Mouse (Mus musculus) cerebellum, adult 2 months (tissue): ENCODE measurements around the gene Eef1akmt3. TPM values are rescaled to one million over a fixed set of nuclear protein-coding genes. Genes with fewer than 3 reads are reported as not detected.

Experiments
- DNase-seq, 2 experiments: peaks; one replicate each; pipeline ENCODE4 v3.0.0; 2021
- H3K27ac ChIP-seq: fragments of 200-500 bp; 2 replicates; pipeline ENCODE4 v1.5.1; 2012; ENCODE audit warnings: low read length, control low read depth, inconsistent platforms; ENCODE audit not compliant: insufficient read depth
- H3K27me3 ChIP-seq: fragments of 200-500 bp; 2 replicates; pipeline ENCODE4 v1.6.1; 2012; ENCODE audit warnings: inconsistent platforms, mild to moderate bottlenecking, low read length, moderate library complexity; ENCODE audit not compliant: control insufficient read depth, insufficient read depth
- H3K4me1 ChIP-seq: fragments of 200-500 bp; 2 replicates; pipeline ENCODE4 v1.6.1; 2011; ENCODE audit warnings: low read length; ENCODE audit not compliant: control insufficient read depth, insufficient read depth
- H3K4me3 ChIP-seq: fragments of 200-500 bp; replicated peaks from 2 replicates; pipeline ENCODE3; 2011; ENCODE audit warnings: mild to moderate bottlenecking, low read depth, low read length, control low read depth; ENCODE audit not compliant: insufficient read depth
- CTCF ChIP-seq: fragments of 200-500 bp; IDR thresholded peaks from 2 replicates; pipeline ENCODE4 v1.5.1; 2011; ENCODE audit warnings: low read depth, mild to moderate bottlenecking, control low read depth, low read length, moderate library complexity, borderline replicate concordance; ENCODE audit not compliant: insufficient read depth
- POLR2A ChIP-seq: fragments of 200-500 bp; IDR thresholded peaks from 2 replicates; pipeline ENCODE4 v1.6.1; 2011; ENCODE audit warnings: low read length, control low read depth, borderline replicate concordance; ENCODE audit not compliant: insufficient read depth
- WGBS: fragments of 180-500 bp; shearing (Covaris S2); methylation state at CpG from one replicate; pipeline ENCODE4 v1.1.7; 2018; 5-methylcytosine and 5-hydroxymethylcytosine counted together
- polyA plus RNA-seq: library from polyadenylated mRNA; depleted of rRNA; stranded (reverse); fragments of >200 nt; gene quantifications from 2 replicates; pipeline ENCODE4 v1.2.3, GENCODE M21; 2012; rRNA removed

Eef1akmt3 gene
- 0.13 TPM in 2 replicates for polyA plus RNA-seq

DNA sequence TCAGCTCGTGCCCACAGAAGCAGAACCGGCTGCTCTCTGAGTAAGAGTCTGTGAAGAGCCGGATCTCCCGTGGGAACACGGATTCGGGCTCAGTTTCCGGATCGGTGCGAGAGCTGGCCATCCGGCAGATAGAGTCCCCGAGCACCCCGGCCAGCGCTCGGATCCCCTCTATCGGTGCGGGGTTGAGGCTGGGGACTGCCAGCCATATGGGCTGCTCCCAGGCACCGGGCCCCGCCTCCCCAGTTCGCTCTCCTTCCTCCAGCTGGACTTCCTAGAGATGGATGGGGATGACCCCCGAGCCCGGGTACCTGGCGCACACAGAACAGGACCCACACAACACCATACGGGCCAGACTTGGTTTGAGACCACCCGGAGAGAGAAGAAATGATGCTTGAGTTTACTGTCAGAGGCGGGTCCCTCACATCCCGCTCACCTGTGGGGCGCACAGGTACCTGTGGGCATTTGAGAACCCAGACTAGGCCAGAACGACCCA is at the start of gene Eef1akmt3, which contains the start of gene Mettl1:
TSS of gene Eef1akmt3 (minus strand) at position 240 of the 493 bp plus-strand sequence.
TSS of gene Mettl1 (plus strand) at position 141 of the 493 bp plus-strand sequence.
- TF ChIP-seq CTCF (no peak), POLR2A (no peak)
- under 1% methylated on average over 28 of the region's 28 CpGs for WGBS
- DNase-seq, result peak in 1 of 2 experiments; percentile 58
- Histone ChIP-seq H3K4me3 (peak within 1 kb of the TSS; percentile 70), H3K27me3 (no peaks in the 10 kb centered on the region), H3K4me1 (no peaks in the 10 kb centered on the region), H3K27ac (no peak within 1 kb of the TSS)

DNA sequence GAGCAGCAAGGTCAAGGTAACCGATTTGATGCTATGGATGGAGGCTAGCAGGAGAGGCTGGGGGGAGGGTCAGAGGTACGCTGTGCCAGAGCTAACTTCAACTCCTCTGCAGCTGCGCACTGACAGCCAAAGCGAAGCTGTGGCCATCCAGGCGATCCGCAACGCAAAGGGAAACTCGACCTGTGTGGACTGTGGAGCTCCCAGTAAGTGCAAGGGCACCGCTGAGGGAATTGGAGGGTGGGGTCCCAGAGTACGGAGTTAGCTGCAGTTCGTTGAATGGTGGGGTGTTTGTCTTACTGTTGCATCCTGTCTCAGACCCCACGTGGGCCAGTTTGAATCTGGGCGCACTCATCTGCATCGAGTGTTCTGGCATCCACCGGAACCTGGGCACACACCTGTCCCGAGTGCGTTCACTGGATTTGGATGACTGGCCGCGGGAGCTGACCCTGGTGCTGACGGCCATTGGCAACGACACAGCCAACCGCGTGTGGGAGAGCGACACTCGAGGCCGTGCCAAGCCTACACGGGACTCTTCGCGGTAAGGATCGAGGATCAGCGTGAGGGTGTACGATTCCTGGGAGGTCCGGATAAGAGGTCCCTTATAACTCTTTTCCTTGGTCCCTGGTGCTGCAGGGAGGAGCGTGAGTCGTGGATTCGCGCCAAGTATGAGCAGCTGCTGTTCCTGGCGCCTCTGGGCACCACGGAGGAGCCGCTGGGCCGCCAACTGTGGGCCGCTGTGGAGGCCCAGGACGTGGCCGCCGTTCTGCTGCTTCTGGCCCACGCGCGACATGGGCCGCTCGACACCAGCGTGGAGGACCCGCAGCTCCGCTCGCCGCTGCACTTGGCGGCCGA is 49.5 kb upstream of the Eef1akmt3 start:
- H3K27me3 ChIP-seq, result no peaks in the 10 kb centered on the region
- peaks cover 28% of the 10 kb centered on the region for H3K4me1 ChIP-seq
- 39% methylated on average over 57 of the region's 57 CpGs for WGBS
- no peak overlapping the region for H3K4me3 ChIP-seq
- no peak overlapping the region for H3K27ac ChIP-seq
- DNase-seq, result peak in 1 of 2 experiments; percentile 54
- no peak for TF ChIP-seq CTCF

DNA sequence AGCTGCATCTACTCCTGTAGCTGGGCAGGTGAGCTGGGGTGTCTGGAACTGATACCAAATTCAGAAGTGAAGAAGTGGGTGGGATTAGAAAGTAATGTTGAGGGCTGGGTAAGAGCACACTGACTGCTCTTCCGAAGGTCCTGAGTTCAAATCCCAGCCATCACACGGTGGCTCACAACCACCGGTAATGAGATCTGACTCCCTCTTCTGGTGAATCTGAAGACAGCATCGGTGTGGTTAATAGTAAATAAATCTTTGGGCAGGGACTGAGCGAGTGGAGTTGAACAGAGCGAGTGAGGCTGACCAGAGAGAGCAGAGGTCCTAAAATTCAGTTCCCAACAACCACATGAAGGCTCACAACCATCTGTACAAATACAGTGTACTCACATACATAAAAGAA is 44.3 kb upstream of the Eef1akmt3 start:
- TF ChIP-seq CTCF, result no peak; the same call in 1 of the 2 replicates
- no peak for TF ChIP-seq POLR2A
- DNase-seq, result no peak
- peaks cover 20% of the 10 kb centered on the region for H3K4me1 ChIP-seq
- H3K4me3 ChIP-seq, result no peak overlapping the region
- H3K27ac ChIP-seq, result no peak overlapping the region
- WGBS, result 68% methylated on average over 6 of the region's 6 CpGs
- no peaks in the 10 kb centered on the region for H3K27me3 ChIP-seq

DNA sequence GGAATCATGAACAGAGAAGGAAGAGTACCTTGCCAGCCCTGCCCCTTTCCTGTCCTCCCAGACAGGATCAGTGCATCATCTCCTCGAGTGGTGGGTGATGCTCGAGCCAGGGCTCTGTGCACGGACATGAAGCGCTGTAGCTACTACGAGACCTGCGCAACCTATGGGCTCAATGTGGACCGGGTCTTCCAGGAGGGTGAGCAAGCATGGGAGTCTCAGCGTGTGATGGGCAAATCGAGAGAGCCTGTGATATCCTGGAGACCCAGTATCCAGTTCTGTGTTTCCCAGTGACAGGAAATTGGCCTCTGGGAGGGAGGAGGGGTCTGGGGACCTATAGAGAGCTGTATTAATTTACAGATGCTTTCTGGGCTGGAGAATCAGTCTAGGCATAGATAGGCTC is 43.7 kb upstream of the Eef1akmt3 start:
- WGBS, result 89% methylated on average over 9 of the region's 9 CpGs
- DNase-seq, result no peak

DNA sequence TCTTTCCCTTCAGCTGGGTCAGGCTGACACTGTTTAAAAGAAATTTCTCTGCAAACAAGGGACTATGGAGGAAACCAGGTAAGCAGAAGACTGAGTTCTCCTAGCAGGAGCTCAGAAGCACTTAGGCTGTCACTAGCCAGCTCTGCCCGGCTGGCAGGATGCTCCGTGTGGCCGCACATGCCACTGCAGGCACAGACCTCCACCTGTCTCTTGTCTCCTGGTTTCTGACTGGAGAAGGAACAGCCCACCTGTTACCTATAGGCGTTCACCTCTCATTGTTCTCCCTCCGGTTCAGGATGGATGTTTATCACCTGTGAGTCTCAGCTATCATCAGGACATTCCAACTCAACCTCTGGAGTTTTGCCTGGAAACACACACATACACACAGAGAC is 42.6 kb upstream of the Eef1akmt3 start:
- Histone ChIP-seq H3K27me3 (no peaks in the 10 kb centered on the region), H3K27ac (no peak overlapping the region), H3K4me3 (no peak overlapping the region), H3K4me1 (peaks cover 20% of the 10 kb centered on the region)
- WGBS, result 11% methylated on average over 5 of the region's 5 CpGs
- TF ChIP-seq POLR2A, result no peak
- TF ChIP-seq CTCF, result peak; percentile 55
- peak in 1 of 2 experiments; percentile 45 for DNase-seq

More for the DNA sequence above, 43.7 kb upstream of the Eef1akmt3 start:
- H3K4me1 ChIP-seq, result peaks cover 20% of the 10 kb centered on the region
- H3K4me3 ChIP-seq, result no peak overlapping the region
- H3K27ac ChIP-seq, result no peak overlapping the region
- no peak for TF ChIP-seq CTCF
- no peaks in the 10 kb centered on the region for H3K27me3 ChIP-seq

DNA sequence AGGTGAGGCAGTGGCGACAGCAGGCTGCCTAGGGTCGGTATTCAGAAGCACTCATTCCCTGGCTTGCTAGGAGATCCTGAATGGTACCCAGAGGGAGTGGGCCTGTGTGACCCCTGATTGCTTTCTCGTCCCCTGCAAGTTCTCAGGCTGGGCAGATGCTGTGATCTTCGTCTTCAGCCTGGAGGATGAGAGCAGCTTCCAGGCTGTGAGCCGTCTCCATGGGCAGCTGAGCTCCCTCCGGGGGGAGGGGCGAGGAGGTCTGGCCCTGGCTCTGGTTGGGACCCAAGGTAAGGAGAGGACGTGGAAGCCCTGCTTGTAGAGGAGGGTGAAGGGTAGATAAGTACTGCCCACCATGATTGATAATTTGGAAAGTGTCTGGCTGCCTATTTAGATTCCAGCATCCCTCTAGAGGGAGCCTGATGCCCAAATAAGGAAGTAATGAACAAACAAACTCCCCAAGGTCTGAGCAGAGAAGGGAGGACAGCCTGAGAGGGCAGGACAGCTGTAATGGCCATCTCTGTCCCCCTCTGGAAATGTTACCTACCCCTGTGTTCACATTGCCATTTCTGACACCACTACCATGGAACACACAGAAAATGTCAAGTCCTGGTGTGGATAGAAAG is 42.1 kb upstream of the Eef1akmt3 start:
- Histone ChIP-seq H3K27ac (0 out of 2 replicates have a peak overlapping the region, but pooled peaks have one; percentile 3), H3K4me1 (peaks cover 21% of the 10 kb centered on the region), H3K4me3 (no peak overlapping the region), H3K27me3 (no peaks in the 10 kb centered on the region)
- no peak for TF ChIP-seq CTCF
- TF ChIP-seq POLR2A, result no peak
- WGBS, result 9% methylated on average over 8 of the region's 8 CpGs
- no peak for DNase-seq

DNA sequence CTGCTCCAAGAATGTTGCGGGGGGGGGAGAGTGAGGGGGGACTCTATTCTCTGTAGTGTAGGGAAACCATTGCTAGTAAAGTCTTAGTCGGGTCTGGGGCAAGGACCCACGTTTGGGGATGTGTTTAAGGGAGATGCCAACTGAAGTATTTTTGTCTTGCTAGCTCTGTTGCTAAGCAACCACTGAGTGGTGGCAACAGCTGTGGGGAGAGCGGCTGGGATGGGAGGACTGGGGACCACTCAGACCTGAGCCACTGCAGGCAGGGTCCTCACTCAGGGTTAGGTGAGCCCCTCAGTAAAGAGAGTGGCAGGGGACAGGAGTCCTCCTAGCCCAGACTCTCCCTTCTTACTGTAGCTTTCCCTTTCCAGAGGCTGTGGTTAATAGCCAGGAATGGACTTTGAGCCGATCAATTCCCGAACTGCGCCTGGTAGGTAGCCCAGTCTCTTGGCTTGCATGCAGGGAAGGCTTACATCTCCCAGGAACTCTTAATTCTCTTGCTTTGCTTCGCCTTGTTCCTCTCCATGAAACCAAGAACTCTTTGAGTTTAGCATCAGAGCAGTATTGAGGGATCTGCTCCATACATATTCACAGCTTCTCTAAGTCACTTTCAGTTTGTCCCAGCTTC is 40.8 kb upstream of the Eef1akmt3 start:
- Histone ChIP-seq H3K4me3 (peak overlapping the region; percentile 99), H3K27me3 (no peaks in the 10 kb centered on the region), H3K4me1 (peaks cover 29% of the 10 kb centered on the region), H3K27ac (peak overlapping the region; percentile 97)
- 17% methylated on average over 8 of the region's 8 CpGs for WGBS
- TF ChIP-seq POLR2A, result no peak
- TF ChIP-seq CTCF, result no peak
- DNase-seq, result peak in 1 of 2 experiments; percentile 41
